Mouse (Mus musculus) kidney, postnatal 25 days (tissue): ENCODE results near the gene Pgm5.
"Not testable (repeated sequence)": the region's sequence is repeated elsewhere in the genome, so short reads cannot be mapped to it uniquely, and the experiment has no call there.

ENCODE experiments used
- DNase-seq, 2 experiments: peaks; one replicate each; pipeline ENCODE4 v3.0.0; 2021; ENCODE audit warnings: mixed read lengths in 2 of 2

The Pgm5 gene

GRCm38 (mm10) chr19:24861612-24862451 lies at the start of gene Pgm5:
TSS of gene Pgm5 (minus strand) at chr19:24861855.
- DNase-seq, result peak; percentile 29 to 51

GRCm38 (mm10) chr19:24908385-24909155 lies 46.9 kb upstream of the Pgm5 start:
- DNase-seq, result no peak

- DNase-seq, result no peak
These were observed 46.0 kb upstream of the Pgm5 start for GRCm38 (mm10) chr19:24907655-24908054.

GRCm38 (mm10) chr19:24902821-24903220 lies 41.2 kb upstream of the Pgm5 start:
- DNase-seq, result no peak

GRCm38 (mm10) chr19:24902256-24902655 lies 40.6 kb upstream of the Pgm5 start:
- no peak for DNase-seq

- DNase-seq, result no peak
These were observed 40.0 kb upstream of the Pgm5 start for GRCm38 (mm10) chr19:24901666-24902065.

- no peak for DNase-seq
These were observed 39.0 kb upstream of the Pgm5 start, which contains the start of gene Foxd4 for GRCm38 (mm10) chr19:24900581-24901220. TSS of gene Foxd4 (minus strand) at chr19:24901197.

- peak; percentile 4 to 48 for DNase-seq
These were observed 38.2 kb upstream of the Pgm5 start for GRCm38 (mm10) chr19:24899578-24900544.

GRCm38 (mm10) chr19:24898737-24899577 lies 37.3 kb upstream of the Pgm5 start:
- no peak for DNase-seq

- DNase-seq, result no peak
These were observed 36.5 kb upstream of the Pgm5 start for GRCm38 (mm10) chr19:24897896-24898736.

- DNase-seq, result peak in 1 of 2 experiments; percentile 38
These were observed 35.6 kb upstream of the Pgm5 start for GRCm38 (mm10) chr19:24897006-24897895.

- DNase-seq, result no peak
These were observed 34.9 kb upstream of the Pgm5 start for GRCm38 (mm10) chr19:24896536-24896935.

- no peak for DNase-seq
These were observed 25.2 kb upstream of the Pgm5 start for GRCm38 (mm10) chr19:24886888-24887287.

GRCm38 (mm10) chr19:24885504-24885903 lies 23.8 kb upstream of the Pgm5 start:
- peak in 1 of 2 experiments; percentile 66 for DNase-seq

- no peak for DNase-seq
These were observed 19.6 kb upstream of the Pgm5 start for GRCm38 (mm10) chr19:24881237-24881636.

GRCm38 (mm10) chr19:24875129-24875870 lies 13.6 kb upstream of the Pgm5 start, which contains the start of gene Gm10053:
TSS of gene Gm10053 (plus strand) at chr19:24875686.
- DNase-seq, result not testable (repeated sequence)

- DNase-seq, result peak in 1 of 2 experiments; percentile 10
These were observed 12.2 kb upstream of the Pgm5 start for GRCm38 (mm10) chr19:24873873-24874272.

- peak; percentile 48 to 70 for DNase-seq
These were observed 9.5 kb upstream of the Pgm5 start for GRCm38 (mm10) chr19:24871037-24871635.
